Comparison of ENCODE assay signal across 20 mouse cellular contexts in genomic region chr16:24560998-24561397, GRCm38 (mm10).
DNase-seq lines count a peak whose midpoint lies in the region; TF ChIP-seq lines count a peak whose summit lies in the region.
"Had no signal": no experiment of that assay in that cellular context is flagged by ENCODE, and none has a peak within 500 bp of the region (broad histone marks: within the 10 kb centered on the region; RNA-seq: fewer than 3 reads in every experiment).

No protein-coding gene starts in this region.

- H3K4me2 ChIP-seq in CH12.LX (ENCODE audit: insufficient read depth, low read depth, poor library complexity, severe bottlenecking), result peak overlapping the region; percentile 32; the same call in 1 of the 2 replicates
- H3K4me2 ChIP-seq: embryonic facial prominence, embryonic 13.5 days; embryonic facial prominence, embryonic 15.5 days; forebrain, embryonic 12.5 days had no signal

- TF ChIP-seq EP300 in heart, adult 2 months (IDR thresholded peaks at IDR 0.05; ENCODE audit: insufficient read depth, low read depth, low read length), result no peak
- TF ChIP-seq EP300 in CH12.LX (IDR thresholded peaks at IDR 0.05; ENCODE audit: low read length), result no peak

- intact Hi-C loops in heart, adult 2 months (cut with DNase I), result loop anchor here (5.0 to 10.0 kb wide), 3 partner anchors 64 to 576 kb away; partner anchors contain the start of genes Bcl6 and Gm37419
- intact Hi-C loops in heart, postnatal 14 days (cut with DNase I), result no loop called here

- H3K27me3 ChIP-seq in heart, adult 2 months (ENCODE audit: control insufficient read depth, insufficient read depth, low read length), result no peaks in the 10 kb centered on the region
- no peaks in the 10 kb centered on the region for H3K27me3 ChIP-seq in CH12.LX (replicated peaks)
- H3K27me3 ChIP-seq: embryonic facial prominence, embryonic 13.5 days; embryonic facial prominence, embryonic 15.5 days; forebrain, embryonic 12.5 days had no signal

- TF ChIP-seq POLR2A in heart, adult 2 months (IDR thresholded peaks at IDR 0.05; ENCODE audit: insufficient read depth, low read depth, low read length), result no peak
- TF ChIP-seq POLR2A in CH12.LX (IDR thresholded peaks at IDR 0.05; ENCODE audit: low read depth, low read length), result no peak

- no peak overlapping the region for H3K9ac ChIP-seq in heart, adult 2 months (ENCODE audit: low read depth, low read length)
- H3K9ac ChIP-seq in CH12.LX (ENCODE audit: insufficient read depth, low read depth) (no peak overlapping the region), ES-E14 (ENCODE audit: insufficient read depth, low read depth, low read length, poor library complexity, severe bottlenecking) (no peak overlapping the region)
- H3K9ac ChIP-seq: embryonic facial prominence, embryonic 13.5 days; embryonic facial prominence, embryonic 15.5 days; forebrain, embryonic 12.5 days had no signal

- peak overlapping the region; percentile 52 for H3K27ac ChIP-seq in heart, adult 2 months
- H3K27ac ChIP-seq in CH12.LX (ENCODE audit: insufficient read depth, low read depth) (no peak overlapping the region), ES-E14 (ENCODE audit: insufficient read depth, low read depth, low read length, poor library complexity, severe bottlenecking) (no peak overlapping the region)
- H3K27ac ChIP-seq: embryonic facial prominence, embryonic 13.5 days; embryonic facial prominence, embryonic 15.5 days; forebrain, embryonic 10.5 days; forebrain, embryonic 12.5 days had no signal

- no peak for TF ChIP-seq RAD21 in CH12.LX (IDR thresholded peaks at IDR 0.05; ENCODE audit: low read depth, low read length)

- no peaks in the 10 kb centered on the region for H3K9me3 ChIP-seq in CH12.LX (replicated peaks; ENCODE audit: low read length)
- no peaks in the 10 kb centered on the region for H3K9me3 ChIP-seq in ES-E14 (ENCODE audit: control insufficient read depth, insufficient read depth, low read depth, low read length)
- H3K9me3 ChIP-seq: embryonic facial prominence, embryonic 13.5 days; embryonic facial prominence, embryonic 15.5 days; forebrain, embryonic 10.5 days; forebrain, embryonic 12.5 days had no signal

- dilution Hi-C loops in CH12.LX (cut with MboI; ENCODE audit: extremely low pct_ligation_motif_present, extremely low pct_unique_long_range_greater_than_20kb, low sequenced_read_pairs), result no loop called here

- in situ Hi-C loops in CH12.LX (cut with MboI; ENCODE audit: low pct_ligation_motif_present, low pct_unique_long_range_greater_than_20kb, low sequenced_read_pairs), result no loop called here
- in situ Hi-C loops in ES-E14 (cut with MboI; ENCODE audit: low sequenced_read_pairs in 2 of 2, unreplicated experiment in 2 of 2), result no loop called here

- H3K79me2 ChIP-seq in heart, adult 2 months (replicated peaks; ENCODE audit: control insufficient read depth, insufficient read depth, low read length), result peaks cover 2% of the 10 kb centered on the region; the same call in 1 of the 2 replicates
- H3K79me2 ChIP-seq in CH12.LX (replicated peaks; ENCODE audit: control insufficient read depth, extremely low read depth, insufficient read depth, poor library complexity, severe bottlenecking), result no peaks in the 10 kb centered on the region

- H3K4me1 ChIP-seq in heart, adult 2 months (ENCODE audit: control insufficient read depth, insufficient read depth, low read length), result peaks cover 3% of the 10 kb centered on the region; the same call in 1 of the 2 replicates
- no peaks in the 10 kb centered on the region for H3K4me1 ChIP-seq in CH12.LX (ENCODE audit: control insufficient read depth in 1 of 2, insufficient read depth in 2 of 2)
- H3K4me1 ChIP-seq in ES-E14 (ENCODE audit: control insufficient read depth in 2 of 2, insufficient read depth in 2 of 2, low read length in 2 of 2, poor library complexity in 1 of 2), result peaks cover 0 to 3% of the 10 kb centered on the region in 2 experiments; a peak in 1 of 4 replicates
- H3K4me1 ChIP-seq: forebrain, embryonic 12.5 days had no signal

- no peak overlapping the region for H3K4me3 ChIP-seq in heart, adult 2 months
- H3K4me3 ChIP-seq in CH12.LX (replicated peaks in 1 of 3; ENCODE audit: low read depth in 2 of 3, low read length in 2 of 3, poor library complexity in 1 of 3) (no peak overlapping the region), ES-E14 (ENCODE audit: insufficient read depth in 1 of 2, low read depth in 1 of 2, low read length in 2 of 2, poor library complexity in 1 of 2, severe bottlenecking in 1 of 2) (no peak overlapping the region)
- H3K4me3 ChIP-seq: embryonic facial prominence, embryonic 13.5 days; embryonic facial prominence, embryonic 15.5 days; erythroblast, embryonic 14.5 days; forebrain, embryonic 10.5 days; forebrain, embryonic 12.5 days had no signal

- DNase-seq in heart, adult 2 months, result no peak
- DNase-seq in heart, postnatal 14 days, result no peak
- DNase-seq in CH12.LX (ENCODE audit: extremely low read depth) (no peak), ES-E14 (ENCODE audit: low read depth, low spot score) (no peak)
- no peak for DNase-seq in kidney, adult 18-20 months
- DNase-seq: adrenal gland, adult 2 months; adrenal gland, postnatal 10 days; adrenal gland, postnatal 25 days; cerebellum, adult 11 months; cerebellum, adult 18-20 months; cerebellum, adult 8-10 months; cerebellum, adult 9-11 months; cerebellum, postnatal 14 days; cerebellum, postnatal 36 days; embryo, embryonic 11 days had no signal

- 97% methylated on average over 2 of the region's 2 CpGs for WGBS in heart, adult 2 months

- TF ChIP-seq CTCF in heart, adult 2 months (IDR thresholded peaks at IDR 0.05), result no peak
- no peak for TF ChIP-seq CTCF in CH12.LX (conservative IDR thresholded peaks at IDR 0.05 in 1 of 2, IDR thresholded peaks at IDR 0.05 in 1 of 2; ENCODE audit: low read depth in 2 of 2, low read length in 2 of 2)

- peaks cover 10% of the 10 kb centered on the region for H3K36me3 ChIP-seq in heart, adult 2 months (ENCODE audit: control insufficient read depth, insufficient read depth, low read length)
- H3K36me3 ChIP-seq in CH12.LX (replicated peaks in 1 of 2; ENCODE audit: control insufficient read depth in 1 of 2, insufficient read depth in 1 of 2, low read length in 1 of 2) (no peaks in the 10 kb centered on the region), ES-E14 (ENCODE audit: control insufficient read depth, insufficient read depth, low read length, poor library complexity, severe bottlenecking) (no peaks in the 10 kb centered on the region)
- H3K36me3 ChIP-seq: embryonic facial prominence, embryonic 15.5 days; forebrain, embryonic 10.5 days; forebrain, embryonic 12.5 days had no signal

TF ChIP-seq in CH12.LX, 34 proteins besides CTCF, POLR2A, EP300 and RAD21:
- TF ChIP-seq JUND (conservative IDR thresholded peaks at IDR 0.05; ENCODE audit: low read depth, low read length) (no peak), MAFK (IDR thresholded peaks at IDR 0.05; ENCODE audit: insufficient replicate concordance, low read length) (peak; percentile 88)

TF ChIP-seq in ES-E14, 5 proteins besides CTCF, POLR2A, EP300 and RAD21:
- TF ChIP-seq MAFK (IDR thresholded peaks at IDR 0.05; ENCODE audit: insufficient read depth, low read depth, low read length) (peak; percentile 80), HCFC1 (IDR thresholded peaks at IDR 0.05; ENCODE audit: borderline replicate concordance, insufficient read depth, low read length) (no peak)
